Mouse (Mus musculus) E14TG2a.4 (cell line): ENCODE results near the gene Gjc2.

Experiments used
- CTCF ChIP-seq: conservative IDR thresholded peaks from 2 replicates; pipeline ENCODE4 v1.5.1; 2014; ENCODE audit warnings: low read length
- POU5F1 ChIP-seq: IDR thresholded peaks from 2 replicates; pipeline ENCODE4 v1.6.1; 2014; ENCODE audit warnings: low read length, borderline replicate concordance

DNA sequence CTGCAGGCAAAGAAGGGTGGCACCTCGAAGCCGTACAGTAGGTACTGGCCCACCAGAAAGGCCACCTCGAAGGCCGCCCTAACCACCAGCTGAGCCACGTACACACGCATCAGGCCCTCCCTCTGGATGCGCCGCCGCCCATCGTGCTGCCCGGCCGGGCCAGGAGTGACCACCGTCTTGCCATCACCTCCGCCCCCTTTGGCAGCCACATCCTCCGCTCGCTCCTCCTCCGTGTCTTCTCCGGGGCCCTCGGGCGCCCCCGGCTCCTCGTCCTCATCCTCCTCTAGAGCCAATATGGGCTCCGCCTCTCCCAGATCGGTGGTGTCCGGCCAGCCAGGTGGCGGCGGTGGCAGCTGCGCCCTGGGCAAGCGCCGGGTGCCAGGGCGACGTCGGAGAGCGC, 6.1 kb downstream of the Gjc2 start:
- no peak for TF ChIP-seq CTCF
- TF ChIP-seq POU5F1 = no peak
